Mouse (Mus musculus): ENCODE data around the gene Wasf2.

DNA sequence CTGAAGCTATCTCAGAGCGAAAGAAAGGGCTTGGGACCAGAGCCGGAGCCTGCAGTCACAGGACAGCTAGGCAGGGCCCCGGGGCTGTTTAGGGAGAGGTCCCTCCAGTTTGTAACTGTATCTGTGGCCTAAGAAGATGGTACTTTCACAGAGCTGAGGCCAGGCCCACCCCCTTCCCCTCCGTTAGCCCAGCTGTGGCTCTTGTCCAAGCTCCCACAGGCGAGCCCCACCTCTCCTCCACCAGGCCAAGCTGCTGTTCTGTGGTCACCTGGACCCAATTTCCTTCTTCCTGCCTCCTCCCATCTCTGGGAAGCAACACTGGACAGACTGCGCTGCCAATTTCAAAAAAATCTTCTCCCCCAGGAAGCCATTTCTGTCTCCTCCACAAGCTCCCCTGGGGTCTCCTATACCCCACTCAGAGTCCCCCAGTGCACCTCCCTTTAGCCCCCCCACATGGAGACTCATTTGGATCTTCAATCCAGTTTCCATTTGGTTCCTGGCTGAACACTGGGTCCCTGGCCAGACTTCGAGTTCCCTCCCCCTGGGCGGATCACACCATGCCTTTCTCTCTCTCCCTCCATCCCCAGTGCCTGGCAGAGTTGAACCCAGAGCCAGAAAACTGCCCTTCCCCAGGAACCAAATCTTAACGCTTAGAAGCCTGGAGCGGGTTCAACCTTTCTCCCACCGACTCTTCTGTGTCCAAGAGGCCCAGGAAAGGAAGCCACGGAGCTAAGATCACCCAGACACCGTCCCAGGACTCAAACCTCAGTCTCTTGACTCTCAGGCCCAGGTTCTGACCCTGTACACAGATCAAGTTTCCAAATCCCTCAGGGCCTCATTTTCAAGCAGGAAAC lies 21.6 kb upstream of the Wasf2 start:
- TF ChIP-seq CEBPB (IDR thresholded peaks at IDR 0.05; ENCODE audit: insufficient read depth, poor library complexity, severe bottlenecking) (no peak), TCF3 (IDR thresholded peaks at IDR 0.05; ENCODE audit: insufficient read length, low read depth) (no peak), POLR2A (IDR thresholded peaks at IDR 0.05; ENCODE audit: insufficient read length, low read depth) (peak; percentile 30), USF1 (IDR thresholded peaks at IDR 0.05; ENCODE audit: low read depth) (no peak)

Measured in myocyte (in vitro differentiated cells).